Mouse (Mus musculus) heart, adult 18-20 months (tissue): Measurements from ENCODE around the gene N4bp2l2. TPM values are rescaled to one million over a fixed set of nuclear protein-coding genes. Genes with fewer than 3 reads are reported as not detected.

Source experiments
- DNase-seq, 2 experiments: peaks; one replicate each; pipeline ENCODE4 v3.0.0; 2021 to 2022; ENCODE audit warnings: mixed read lengths in 1 of 2
- total RNA-seq, 2 experiments: library from RNA; stranded (reverse); gene quantifications; 2 replicates each; pipeline ENCODE4 v1.2.3; 2021

N4bp2l2 gene
- total RNA-seq, 2 experiments from 2014 or later: 41.1 to 41.3 TPM

DNA sequence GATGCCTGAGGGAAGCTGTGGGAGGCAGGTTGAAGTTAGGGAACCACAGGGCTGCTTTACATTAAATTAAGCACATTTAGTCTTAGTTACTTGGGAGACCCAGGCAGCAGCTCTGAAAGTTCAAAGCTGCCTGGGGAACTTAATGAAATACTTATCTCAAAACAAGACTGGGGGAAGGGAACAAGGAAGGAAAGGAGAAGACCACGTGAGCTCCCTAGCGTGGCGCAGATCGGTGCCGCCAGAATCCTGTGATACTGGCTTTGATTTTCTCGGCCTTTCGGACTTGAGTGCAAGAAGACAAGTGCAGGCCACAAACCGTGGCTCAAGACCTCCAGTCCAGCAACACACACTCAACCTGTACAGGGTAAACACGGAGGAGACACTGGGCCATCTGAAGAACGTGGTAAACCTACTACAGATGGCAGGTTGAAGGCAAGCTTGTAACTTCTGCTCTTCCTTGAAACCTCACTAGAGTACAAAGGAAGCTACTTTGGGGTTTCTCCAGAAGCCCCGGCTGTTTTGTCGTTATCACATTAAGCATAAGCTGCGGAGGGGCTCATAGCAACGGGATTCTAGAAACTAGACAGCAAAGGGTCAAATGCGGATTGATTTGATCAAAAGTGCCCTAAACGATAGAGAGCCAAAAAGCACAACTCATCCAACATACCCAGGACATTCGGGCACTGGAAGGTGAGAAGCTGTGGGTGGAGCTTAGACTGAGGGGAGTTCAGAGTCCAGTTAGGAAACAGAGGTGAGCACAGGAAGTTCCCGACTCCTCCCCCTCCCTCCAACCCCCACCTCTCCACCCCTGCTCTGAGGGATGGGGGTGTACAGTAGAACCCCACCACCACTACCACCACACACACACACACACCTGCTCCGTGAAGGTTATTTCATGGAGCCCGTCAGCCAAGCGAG lies 67.5 kb downstream of the N4bp2l2 start:
- peak in 1 of 2 experiments; percentile 14 for DNase-seq

DNA sequence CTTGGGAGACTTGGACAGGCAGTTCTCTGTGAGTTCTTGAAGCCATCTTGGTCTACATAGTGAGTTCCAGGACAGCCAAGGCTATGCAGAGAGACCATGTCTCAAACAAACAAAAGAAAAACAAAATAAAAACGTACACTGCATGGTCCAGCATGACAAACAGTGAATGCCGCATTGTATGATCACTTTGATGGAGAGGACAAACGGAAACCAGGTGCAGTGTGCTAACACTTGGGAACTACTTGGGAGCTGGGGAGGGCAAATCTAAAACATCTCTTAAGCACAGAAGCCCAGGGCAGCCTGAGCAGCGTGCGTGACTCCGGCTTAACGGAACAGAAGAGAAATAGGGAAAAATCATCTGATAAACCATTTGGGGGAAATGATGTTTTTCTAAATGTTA lies 68.9 kb downstream of the N4bp2l2 start, which contains the start of gene N4bp2l1:
TSS of gene N4bp2l1 (minus strand) at position 101 of the 400 bp plus-strand sequence.
- DNase-seq: no peak

- peak in 1 of 2 experiments; percentile 45 for DNase-seq
Observed at GRCm38 (mm10) chr5:150595366-150596016, 70.5 kb downstream of the N4bp2l2 start.

- peak in 1 of 2 experiments; percentile 53 for DNase-seq
Observed at GRCm38 (mm10) chr5:150594649-150595339, 71.2 kb downstream of the N4bp2l2 start.

DNA sequence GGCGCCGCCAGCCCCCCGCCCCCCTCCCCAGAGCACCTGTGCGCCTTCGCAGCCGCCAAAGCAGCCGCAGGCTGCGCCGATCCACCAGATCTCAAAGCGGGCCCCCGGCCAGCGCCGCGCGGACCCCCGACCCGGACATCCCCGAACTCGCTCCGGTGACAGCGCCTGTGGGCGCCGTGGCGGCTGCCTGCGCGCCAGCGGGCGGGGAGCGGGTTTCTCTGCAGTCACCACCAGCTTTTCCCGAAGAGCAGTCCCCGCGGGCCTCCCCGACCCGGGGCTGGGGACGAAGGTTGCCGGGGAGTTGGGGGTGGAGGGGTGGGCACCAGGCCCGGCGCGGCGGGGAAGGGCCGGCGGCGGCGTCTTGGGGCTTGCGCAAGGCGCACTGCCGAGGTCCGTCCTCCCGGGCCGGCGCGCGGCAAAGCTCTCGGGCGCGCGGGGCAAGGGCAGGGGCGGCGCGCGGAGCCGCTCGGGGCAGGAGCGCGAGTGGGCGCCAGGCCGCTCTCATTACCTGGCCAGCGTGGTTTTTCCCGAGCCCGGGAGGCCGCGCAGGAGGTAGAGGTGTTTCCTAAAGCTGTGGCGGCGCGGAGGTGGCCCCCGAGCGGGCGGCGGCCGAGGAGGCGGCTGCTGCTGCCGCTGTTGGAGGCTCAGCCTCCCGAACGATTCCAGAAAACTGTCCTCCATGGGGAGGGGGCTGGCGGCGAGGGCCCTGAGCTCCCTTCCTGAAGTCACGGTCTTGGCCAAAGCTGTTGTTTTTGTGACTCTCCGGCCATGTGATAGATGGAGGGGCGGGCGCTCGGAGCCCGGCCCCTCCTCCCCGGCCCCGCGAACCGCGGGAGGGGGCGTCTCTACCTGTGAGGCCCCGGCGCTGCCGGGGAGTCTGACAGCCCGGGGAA lies 72.0 kb downstream of the N4bp2l2 start:
- peak; percentile 63 to 75 for DNase-seq

GRCm38 (mm10) chr5:150592904-150593755 lies 72.9 kb downstream of the N4bp2l2 start:
- peak; percentile 33 to 44 for DNase-seq

GRCm38 (mm10) chr5:150592186-150592903 lies 73.6 kb downstream of the N4bp2l2 start:
- DNase-seq: peak; percentile 23 to 29

DNA sequence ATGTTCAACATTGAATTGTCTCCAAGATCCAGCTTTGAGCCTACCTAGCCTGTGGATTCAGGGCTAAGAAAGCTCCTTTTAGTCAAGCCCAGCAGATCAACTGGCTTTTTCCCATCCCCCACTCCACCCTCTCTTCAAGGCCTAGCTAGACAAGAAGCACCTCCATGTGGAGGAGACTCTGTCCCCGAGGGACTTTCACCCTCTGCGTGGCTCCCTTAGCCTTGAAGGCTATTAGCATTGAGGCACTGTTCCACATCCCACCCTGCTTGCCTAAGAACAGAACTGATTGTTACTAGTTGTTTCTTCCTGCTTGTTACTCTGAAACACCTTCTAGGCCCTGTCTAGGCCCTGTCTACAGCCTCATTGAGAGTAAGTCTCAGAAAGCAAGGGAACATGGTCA lies 76.0 kb downstream of the N4bp2l2 start:
- no peak for DNase-seq

DNA sequence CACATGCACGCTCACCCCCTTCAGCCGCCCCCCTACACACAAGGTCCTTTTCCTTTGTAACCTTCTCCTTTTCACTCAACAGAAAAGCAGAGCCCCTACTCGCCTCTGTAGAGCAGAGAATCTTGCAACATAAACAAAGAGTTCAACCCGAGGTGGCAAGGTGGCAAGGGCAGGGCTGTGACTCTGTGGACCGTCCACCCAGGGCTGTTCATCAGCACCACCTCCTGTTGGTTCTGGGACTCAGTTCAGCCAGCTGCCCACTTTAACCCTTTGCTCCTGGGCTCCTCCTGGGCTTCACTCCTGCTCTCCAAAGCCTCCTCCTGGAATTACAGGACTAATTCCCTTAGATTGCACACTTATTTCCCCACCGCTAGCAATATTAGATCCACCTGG lies 81.7 kb downstream of the N4bp2l2 start:
- DNase-seq: no peak

DNA sequence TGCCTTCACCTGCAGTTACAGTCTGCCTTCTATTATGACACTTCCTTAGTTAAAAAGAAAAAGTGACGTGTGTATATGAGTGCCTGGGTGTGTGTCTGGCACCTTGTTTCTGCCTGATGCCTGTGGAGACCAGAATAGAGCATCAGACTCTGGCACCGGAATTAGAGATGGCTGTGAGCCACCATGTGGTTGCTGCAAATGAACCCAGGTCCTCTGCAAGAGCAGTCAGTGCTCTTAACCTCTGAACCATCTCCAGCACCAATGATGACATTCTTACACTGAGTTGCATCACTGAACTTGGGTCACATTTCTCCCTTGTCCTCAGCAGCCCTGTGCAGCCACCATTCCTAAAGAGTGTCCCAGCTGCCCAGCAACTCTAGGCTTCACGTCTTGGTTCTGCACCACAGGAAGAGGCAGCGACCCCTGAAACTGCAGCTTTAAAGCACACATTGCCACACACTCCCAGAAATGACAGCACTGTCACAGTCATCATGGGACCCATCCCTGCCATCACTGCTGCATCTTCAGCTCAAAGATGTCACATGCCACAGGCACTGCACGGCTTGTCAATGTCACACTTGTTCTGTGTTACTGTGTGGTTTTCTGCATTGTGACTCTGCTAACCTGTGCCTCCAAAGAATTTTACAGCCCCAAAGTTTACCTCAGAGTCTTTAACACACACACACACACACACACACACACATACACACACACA lies 82.2 kb downstream of the N4bp2l2 start:
- DNase-seq: peak; percentile 47 to 58

GRCm38 (mm10) chr5:150583181-150583580 lies 82.8 kb downstream of the N4bp2l2 start:
- no peak for DNase-seq

DNA sequence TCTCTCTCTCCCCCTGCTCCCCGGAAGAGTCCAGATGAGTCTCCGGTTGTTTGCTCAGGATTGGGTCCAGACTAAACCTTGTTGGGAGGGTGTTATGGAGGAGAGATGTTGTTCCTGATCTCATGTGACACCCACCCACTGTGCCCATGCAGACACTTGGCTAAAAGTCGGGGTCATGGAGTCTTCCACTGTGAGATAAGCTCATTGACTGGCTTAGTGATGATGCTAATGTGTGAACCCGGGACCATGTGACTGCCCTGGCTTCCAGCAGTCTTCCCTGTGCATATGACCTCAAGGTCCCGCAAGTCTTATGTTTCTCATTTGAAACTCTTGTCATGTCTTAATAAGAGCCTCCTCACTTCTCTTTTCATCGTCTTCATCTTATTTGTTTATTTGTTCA lies 84.8 kb downstream of the N4bp2l2 start:
- DNase-seq: no peak

DNA sequence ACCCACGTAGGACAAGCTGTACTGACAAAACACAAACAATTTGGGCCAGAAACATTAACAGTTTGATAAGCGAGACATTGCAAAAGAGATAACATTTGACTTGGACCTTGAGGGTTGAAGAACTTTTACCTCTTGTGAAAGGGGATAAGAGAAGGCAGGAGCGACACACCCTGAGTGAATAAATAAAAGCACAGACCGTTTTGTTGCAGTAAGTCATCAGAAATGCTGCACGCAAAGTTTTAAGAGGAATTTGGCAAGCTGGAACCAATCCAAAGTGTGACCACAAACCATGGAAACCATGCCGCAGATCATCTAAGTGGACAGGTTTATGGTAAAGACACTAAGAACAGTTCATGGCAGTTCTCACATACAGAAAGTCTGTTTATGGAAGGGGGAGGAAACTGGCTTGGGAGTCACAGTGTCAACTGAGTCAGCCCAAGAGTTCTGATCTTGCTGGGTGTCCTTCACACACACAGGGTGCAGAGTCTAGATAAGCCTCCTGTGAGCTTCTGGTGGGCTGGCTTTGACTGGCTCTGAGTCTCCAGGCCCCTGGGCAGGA lies 87.3 kb downstream of the N4bp2l2 start:
- no peak for DNase-seq

- no peak for DNase-seq
Observed at GRCm38 (mm10) chr5:150576832-150577231, 89.2 kb downstream of the N4bp2l2 start.

DNA sequence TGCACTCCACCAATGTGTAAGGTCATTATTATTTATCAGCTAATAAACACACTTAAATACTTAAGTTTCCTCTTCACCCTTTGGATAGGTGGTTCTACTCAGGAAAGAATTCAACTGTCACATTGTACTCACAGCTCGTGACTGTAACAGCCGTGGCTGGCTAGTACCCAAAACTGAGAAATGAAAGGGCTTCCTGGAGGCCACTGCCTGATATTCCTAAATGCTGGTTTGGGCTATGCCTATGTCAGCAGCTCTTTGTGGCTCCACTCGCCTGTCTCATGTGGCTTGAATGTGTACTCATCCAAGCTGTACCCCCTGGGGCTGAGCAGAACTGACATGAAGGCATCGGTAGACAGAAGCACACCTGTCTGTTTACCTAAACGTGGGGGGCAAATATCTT lies 91.1 kb downstream of the N4bp2l2 start:
- no peak for DNase-seq

GRCm38 (mm10) chr5:150574403-150574802 lies 91.6 kb downstream of the N4bp2l2 start:
- no peak for DNase-seq

- no peak for DNase-seq
Observed at GRCm38 (mm10) chr5:150570496-150571219, 95.3 kb downstream of the N4bp2l2 start.

DNA sequence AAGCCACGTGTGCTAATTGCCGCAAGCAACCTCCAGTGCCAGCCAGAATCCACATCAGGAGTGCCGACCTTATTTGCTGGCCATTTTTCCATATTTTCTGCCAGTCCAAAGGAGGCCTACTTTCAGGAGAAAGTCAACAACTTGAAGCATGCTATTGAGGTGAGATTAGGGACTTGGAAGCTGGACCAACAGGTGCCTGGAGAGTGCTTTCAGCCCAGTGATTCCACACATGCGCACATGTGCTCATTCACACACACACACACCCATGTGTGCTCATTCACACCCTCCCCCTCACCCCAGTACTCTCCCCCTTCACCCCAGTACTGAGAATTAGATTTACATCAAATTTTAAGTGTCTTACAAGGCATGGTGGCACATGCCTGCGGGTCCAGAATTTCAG lies 99.0 kb downstream of the N4bp2l2 start:
- DNase-seq: no peak
